Mouse (Mus musculus) liver, postnatal 0 days (tissue): ENCODE data around the gene Tmem207. TPM values are rescaled to one million over a fixed set of nuclear protein-coding genes. Genes with fewer than 3 reads are reported as not detected.

Source experiments
- ATAC-seq: fragments of 200-750 bp; cut with Nextera tagmentation; 2 replicates; pipeline ENCODE4 v1.8.0; 2017; ENCODE audit warnings: mild to moderate bottlenecking, moderate library complexity
- DNase-seq: peaks from one replicate; pipeline ENCODE4 v3.0.0-alpha.2; 2016
- H3K27ac ChIP-seq: fragments of 300-500 bp; sonication (generic); 2 replicates; pipeline ENCODE4 v1.5.1; 2014; ENCODE audit warnings: antibody characterized with exemption, moderate library complexity, mild to moderate bottlenecking, low read depth
- H3K27me3 ChIP-seq: fragments of 300-500 bp; sonication (generic); 2 replicates; pipeline ENCODE4 v1.6.1; 2014; ENCODE audit warnings: low read length, control low read depth, mixed read lengths; ENCODE audit not compliant: insufficient read depth
- H3K36me3 ChIP-seq: fragments of 300-500 bp; sonication (generic); replicated peaks from 2 replicates; pipeline ENCODE4 v1.6.1; 2014; ENCODE audit warnings: mild to moderate bottlenecking, control low read depth, low read length, moderate library complexity, mixed read lengths; ENCODE audit not compliant: insufficient read depth
- H3K4me1 ChIP-seq: fragments of 300-500 bp; sonication (generic); 2 replicates; pipeline ENCODE4 v1.6.1; 2014; ENCODE audit warnings: antibody characterized with exemption, mild to moderate bottlenecking, control low read depth; ENCODE audit not compliant: insufficient read depth
- H3K4me2 ChIP-seq: fragments of 300-500 bp; sonication (generic); 2 replicates; pipeline ENCODE4 v1.6.1; 2014; ENCODE audit warnings: low read depth, mild to moderate bottlenecking, low read length, moderate library complexity, mixed read lengths
- H3K4me3 ChIP-seq: fragments of 300-500 bp; sonication (generic); 2 replicates; pipeline ENCODE4 v1.5.1; 2014; ENCODE audit warnings: low read depth, low read length
- H3K9ac ChIP-seq: fragments of 300-500 bp; sonication (generic); replicated peaks from 2 replicates; pipeline ENCODE4 v1.6.1; 2014; ENCODE audit warnings: mild to moderate bottlenecking, moderate library complexity
- H3K9me3 ChIP-seq: fragments of 300-500 bp; sonication (generic); 2 replicates; pipeline ENCODE4 v1.6.1; 2016; ENCODE audit warnings: mild to moderate bottlenecking, control low read depth, low read length, mixed read lengths
- CTCF ChIP-seq: sonication (generic); IDR thresholded peaks from 2 replicates; pipeline ENCODE4 v1.5.1; 2016; ENCODE audit warnings: antibody characterized with exemption, low read depth
- EP300 ChIP-seq: IDR thresholded peaks from 2 replicates; pipeline ENCODE4 v1.6.1; 2016; ENCODE audit warnings: antibody characterized with exemption, low read depth, mild to moderate bottlenecking
- WGBS: fragments of 180-500 bp; shearing (Covaris S2); extraction: QIAGEN DNeasy Blood & Tissue Kit; methylation state at CpG from one replicate; pipeline ENCODE4 v1.1.7; 2014; ENCODE audit not compliant: insufficient replicate concordance; 5-methylcytosine and 5-hydroxymethylcytosine counted together
- polyA plus RNA-seq: library from polyadenylated mRNA; unstranded; fragments of >200 nt; fragmentation: Nextera tagmentation; extraction: Ambion mirVana; gene quantifications from 2 replicates; pipeline ENCODE4 v1.2.1, GENCODE M21; 2015

The Tmem207 gene
- polyA plus RNA-seq, 1 experiment from 2014 or later = not detected

DNA sequence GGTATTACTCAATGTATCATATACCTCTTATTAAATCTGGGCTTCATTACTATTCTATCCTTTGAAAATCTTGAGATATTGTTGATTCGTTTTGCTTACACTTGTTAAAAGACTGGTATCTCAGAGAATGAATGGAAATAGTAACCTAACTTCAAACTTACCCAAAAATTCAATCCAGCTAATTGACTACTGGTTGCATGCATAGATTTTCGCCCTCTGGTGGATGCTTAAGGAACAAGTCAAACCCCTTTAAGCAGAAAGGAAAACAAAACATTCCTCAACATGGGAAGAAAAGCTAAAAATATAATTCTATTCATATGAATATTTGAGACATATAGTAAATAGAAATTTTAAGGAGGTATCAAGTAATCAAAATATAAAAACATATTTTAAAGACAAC, 30.8 kb downstream of the Tmem207 start:
- H3K27me3 ChIP-seq = no peaks in the 10 kb centered on the region
- no peak overlapping the region for H3K4me2 ChIP-seq
- no peak for DNase-seq
- WGBS = 11% methylated on average over 2 of the region's 2 CpGs
- H3K36me3 ChIP-seq = no peaks in the 10 kb centered on the region
- no peaks in the 10 kb centered on the region for H3K9me3 ChIP-seq
- TF ChIP-seq EP300 (no peak), CTCF (peak; percentile 68)
- H3K4me1 ChIP-seq = no peaks in the 10 kb centered on the region
- ATAC-seq = no peak
- no peak overlapping the region for H3K27ac ChIP-seq
- H3K9ac ChIP-seq = no peak overlapping the region
- no peak overlapping the region for H3K4me3 ChIP-seq

DNA sequence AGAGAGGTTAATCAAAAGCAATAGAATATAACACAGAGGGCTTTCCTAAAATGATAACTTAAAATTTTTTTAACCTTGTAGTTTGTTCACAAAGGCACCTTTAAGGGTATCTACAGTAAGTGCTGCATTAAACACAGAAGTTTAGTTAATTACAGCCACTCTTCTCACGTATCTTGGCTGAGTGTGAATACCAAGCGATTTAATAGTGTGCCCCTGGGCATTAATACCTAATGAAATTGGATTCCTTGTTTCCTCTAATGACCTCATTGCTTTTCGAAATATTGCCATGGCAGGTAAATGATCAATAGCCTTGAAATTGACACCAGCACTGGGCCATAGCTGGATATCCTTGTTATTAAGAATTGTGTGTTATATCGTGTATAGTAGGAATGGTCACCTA, 55.3 kb downstream of the Tmem207 start:
- H3K9ac ChIP-seq = no peak overlapping the region
- H3K36me3 ChIP-seq = no peaks in the 10 kb centered on the region
- no peak overlapping the region for H3K27ac ChIP-seq
- WGBS = 73% methylated on average over 4 of the region's 4 CpGs
- H3K27me3 ChIP-seq = no peaks in the 10 kb centered on the region
- TF ChIP-seq CTCF (no peak), EP300 (no peak)
- H3K9me3 ChIP-seq = no peaks in the 10 kb centered on the region
- ATAC-seq (no peak), DNase-seq (no peak)
- H3K4me3 ChIP-seq = no peak overlapping the region
- H3K4me1 ChIP-seq = no peaks in the 10 kb centered on the region
- no peak overlapping the region for H3K4me2 ChIP-seq

DNA sequence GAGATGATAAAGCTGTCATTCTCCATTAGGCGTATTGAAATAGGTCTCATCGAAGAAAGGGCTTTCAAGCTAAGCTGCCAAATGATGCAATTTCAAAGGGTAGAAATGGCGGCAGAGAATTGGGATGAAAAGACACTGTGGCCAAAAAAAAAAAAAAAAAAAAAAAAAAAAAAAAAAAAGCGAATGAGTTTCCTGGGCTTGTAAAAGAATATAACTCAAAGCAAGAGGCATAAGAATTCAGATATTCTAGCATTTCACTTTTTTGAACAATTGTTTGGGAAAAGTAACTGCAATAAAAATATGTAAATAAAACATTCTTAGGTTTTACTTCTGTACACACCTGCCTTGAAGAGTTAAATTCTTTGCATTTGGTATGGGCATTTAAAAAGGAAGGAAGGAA, 60.0 kb downstream of the Tmem207 start:
- Histone ChIP-seq H3K4me3 (no peak overlapping the region), H3K36me3 (no peaks in the 10 kb centered on the region), H3K4me1 (no peaks in the 10 kb centered on the region), H3K4me2 (no peak overlapping the region), H3K27me3 (no peaks in the 10 kb centered on the region), H3K9ac (no peak overlapping the region), H3K27ac (no peak overlapping the region), H3K9me3 (no peaks in the 10 kb centered on the region)
- WGBS = 75% methylated on average over 4 of the region's 4 CpGs
- no peak for DNase-seq
- TF ChIP-seq EP300 = no peak
- no peak for TF ChIP-seq CTCF
- no peak for ATAC-seq

DNA sequence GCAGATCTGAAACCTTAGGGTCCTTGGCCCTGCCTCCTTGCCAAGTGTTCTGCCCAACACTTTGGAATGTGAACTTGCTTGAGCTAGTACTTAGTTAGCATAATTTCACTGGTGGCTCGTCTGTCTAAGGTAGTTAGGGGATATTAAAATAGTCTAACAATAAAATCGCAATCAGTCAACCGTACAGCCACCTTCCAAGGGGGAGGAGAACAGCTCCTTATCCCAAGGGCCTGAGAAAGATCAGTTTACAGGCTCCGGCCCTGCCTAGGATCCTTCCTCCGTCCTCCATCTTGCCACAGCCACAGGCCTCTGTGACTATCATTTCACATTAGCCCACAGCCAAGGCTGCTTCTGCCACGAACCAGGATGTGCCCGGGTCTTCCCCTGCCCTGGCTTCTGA, 63.7 kb downstream of the Tmem207 start, which contains the start of gene Cldn16:
TSS of gene Cldn16 (plus strand) at position 301 of the 400 bp plus-strand sequence.
- Histone ChIP-seq H3K4me2 (no peak within 1 kb of the TSS), H3K9me3 (no peaks in the 10 kb centered on the region), H3K27ac (no peak within 1 kb of the TSS), H3K4me1 (no peaks in the 10 kb centered on the region), H3K4me3 (no peak within 1 kb of the TSS), H3K36me3 (no peaks in the 10 kb centered on the region), H3K9ac (no peak within 1 kb of the TSS), H3K27me3 (no peaks in the 10 kb centered on the region)
- DNase-seq (no peak), ATAC-seq (no peak)
- 82% methylated on average over 7 of the region's 7 CpGs for WGBS
- TF ChIP-seq EP300 (no peak), CTCF (no peak)

DNA sequence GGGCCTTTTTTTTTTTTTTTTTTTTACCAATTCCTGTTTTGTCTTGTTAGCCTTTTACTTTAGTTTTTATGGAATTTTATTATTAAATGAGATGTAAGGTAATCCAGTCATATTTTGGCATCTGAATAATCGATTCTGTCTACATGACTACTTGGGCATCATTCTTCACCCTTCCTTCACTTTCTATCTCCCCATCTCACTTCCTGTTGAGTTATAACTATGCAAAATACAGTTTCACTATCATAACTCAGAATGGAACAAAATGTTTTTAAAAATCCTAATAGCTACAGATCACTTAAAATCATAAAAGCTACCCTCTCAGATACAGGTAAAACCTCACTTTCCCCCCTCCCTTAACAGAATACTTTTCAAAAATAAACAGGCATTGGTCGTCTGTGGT, 70.4 kb downstream of the Tmem207 start:
- no peak for ATAC-seq
- no peak for TF ChIP-seq CTCF
- no peak for TF ChIP-seq EP300
- no peaks in the 10 kb centered on the region for H3K27me3 ChIP-seq

DNA sequence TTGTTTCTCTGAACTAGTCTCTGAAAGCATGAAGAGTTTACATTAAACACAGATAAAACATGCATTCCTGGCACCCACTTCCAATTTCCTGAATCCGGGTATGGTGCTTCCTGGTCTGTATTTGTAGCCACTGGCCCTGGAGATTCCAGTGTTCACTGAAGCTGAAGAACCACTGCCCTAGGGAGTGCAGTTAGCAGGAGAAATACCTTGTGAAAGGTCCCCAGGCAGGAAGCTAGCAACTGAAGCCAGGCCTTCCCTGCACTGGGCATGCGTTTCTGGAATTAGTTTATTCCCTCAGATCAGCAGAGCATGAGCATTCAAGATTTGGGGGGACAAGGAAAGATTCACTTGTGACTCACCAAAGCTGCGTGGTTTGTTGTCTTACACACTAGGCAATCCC, 72.4 kb downstream of the Tmem207 start:
- TF ChIP-seq EP300 = no peak
- TF ChIP-seq CTCF = no peak
- Histone ChIP-seq H3K4me1 (no peaks in the 10 kb centered on the region), H3K27me3 (no peaks in the 10 kb centered on the region), H3K9me3 (no peaks in the 10 kb centered on the region), H3K4me2 (no peak overlapping the region), H3K27ac (no peak overlapping the region), H3K9ac (no peak overlapping the region), H3K4me3 (no peak overlapping the region), H3K36me3 (no peaks in the 10 kb centered on the region)
- 49% methylated on average over 3 of the region's 3 CpGs for WGBS
- ATAC-seq = no peak
- no peak for DNase-seq

More for the DNA sequence above, 70.4 kb downstream of the Tmem207 start:
- H3K36me3 ChIP-seq = no peaks in the 10 kb centered on the region
- H3K27ac ChIP-seq = no peak overlapping the region
- DNase-seq = no peak
- no peak overlapping the region for H3K9ac ChIP-seq
- H3K4me2 ChIP-seq = no peak overlapping the region
- H3K9me3 ChIP-seq = no peaks in the 10 kb centered on the region
- H3K4me1 ChIP-seq = no peaks in the 10 kb centered on the region
- no peak overlapping the region for H3K4me3 ChIP-seq
- 72% methylated on average over 2 of the region's 2 CpGs for WGBS

Other genes with a start within 250 kb of the Tmem207 start
- gene Cldn1, start 154.9 kb downstream of the Tmem207 start, polyA plus RNA-seq = 90.0 and 101 TPM in 2 replicates
- not detected in 2 replicates for gene Cldn16, start 63.6 kb downstream of the Tmem207 start, polyA plus RNA-seq
- gene Il1rap, start 54.9 kb upstream of the Tmem207 start, polyA plus RNA-seq = 25.6 and 27.4 TPM in 2 replicates